9 mouse cellular contexts compared by ENCODE assay signal in genomic region chr10:61064635-61065034, GRCm38 (mm10). TPM values are rescaled to one million over a fixed set of nuclear protein-coding genes. Genes with fewer than 3 reads are reported as not detected.
A peak's percentile ranks its signal among the peaks of the same experiment; 100 is the strongest.
DNase-seq lines count a peak whose midpoint lies in the region; ATAC-seq and TF ChIP-seq lines count a peak whose summit lies in the region.
"Had no signal": no experiment of that assay in that cellular context is flagged by ENCODE, and none has a peak within 500 bp of the region (broad histone marks: within the 10 kb centered on the region; RNA-seq: fewer than 3 reads in every experiment).

No protein-coding gene starts in this region.

- 22% methylated on average over 8 of the region's 8 CpGs for WGBS in intestine, embryonic 14.5 days
- 26% methylated on average over 8 of the region's 8 CpGs for WGBS in intestine, embryonic 16.5 days
- 7% methylated on average over 8 of the region's 8 CpGs for WGBS in liver, embryonic 12.5 days (ENCODE audit: insufficient replicate concordance)

- H3K36me3 ChIP-seq in intestine, embryonic 14.5 days (ENCODE audit: control insufficient read depth, insufficient read depth, low read length), result no peaks in the 10 kb centered on the region
- H3K36me3 ChIP-seq in intestine, embryonic 16.5 days (ENCODE audit: control insufficient read depth, insufficient read depth, low read length), result no peaks in the 10 kb centered on the region
- no peaks in the 10 kb centered on the region for H3K36me3 ChIP-seq in E14TG2a.4 (ENCODE audit: insufficient read depth, low read length)
- H3K36me3 ChIP-seq in liver, embryonic 12.5 days, result no peaks in the 10 kb centered on the region

- ATAC-seq in intestine, embryonic 14.5 days (replicated peaks; ENCODE audit: low FRiP score, low TSS enrichment, low read depth), result no peak
- ATAC-seq in intestine, embryonic 16.5 days, result no peak
- ATAC-seq in liver, embryonic 12.5 days, result 0 out of 2 replicates have a peak, but pooled peaks have one; percentile 33

- peaks cover 21% of the 10 kb centered on the region for H3K4me1 ChIP-seq in intestine, embryonic 14.5 days (replicated peaks; ENCODE audit: control insufficient read depth, insufficient read depth, low read length)
- peaks cover 20% of the 10 kb centered on the region for H3K4me1 ChIP-seq in intestine, embryonic 16.5 days (ENCODE audit: control insufficient read depth, insufficient read depth, low read length)
- peaks cover 78% of the 10 kb centered on the region for H3K4me1 ChIP-seq in E14TG2a.4 (replicated peaks; ENCODE audit: low read depth, low read length)
- H3K4me1 ChIP-seq in liver, embryonic 12.5 days, result peaks cover 29% of the 10 kb centered on the region

- H3K27ac ChIP-seq in intestine, embryonic 14.5 days (ENCODE audit: low read depth), result no peak overlapping the region
- no peak overlapping the region for H3K27ac ChIP-seq in intestine, embryonic 16.5 days (ENCODE audit: low read length)
- H3K27ac ChIP-seq in liver, embryonic 12.5 days, result no peak overlapping the region

- no peak for TF ChIP-seq CTCF in E14TG2a.4 (conservative IDR thresholded peaks at IDR 0.05; ENCODE audit: low read length)

- H3K4me3 ChIP-seq in intestine, embryonic 14.5 days (ENCODE audit: low read depth, low read length), result no peak overlapping the region
- H3K4me3 ChIP-seq in intestine, embryonic 16.5 days (ENCODE audit: low read length), result no peak overlapping the region
- peak overlapping the region; percentile 70 for H3K4me3 ChIP-seq in E14TG2a.4 (replicated peaks; ENCODE audit: low read length)
- no peak overlapping the region for H3K4me3 ChIP-seq in liver, embryonic 12.5 days

- no peaks in the 10 kb centered on the region for H3K27me3 ChIP-seq in intestine, embryonic 14.5 days (replicated peaks; ENCODE audit: control insufficient read depth, insufficient read depth, low read length)
- H3K27me3 ChIP-seq in intestine, embryonic 16.5 days (replicated peaks; ENCODE audit: control insufficient read depth, insufficient read depth, low read length), result no peaks in the 10 kb centered on the region
- no peaks in the 10 kb centered on the region for H3K27me3 ChIP-seq in E14TG2a.4 (ENCODE audit: insufficient read depth, low read length)
- peaks cover 11% of the 10 kb centered on the region for H3K27me3 ChIP-seq in liver, embryonic 12.5 days (replicated peaks)

- no peak overlapping the region for H3K9ac ChIP-seq in intestine, embryonic 14.5 days (ENCODE audit: low read length)
- H3K9ac ChIP-seq in intestine, embryonic 16.5 days (ENCODE audit: low read depth, low read length), result no peak overlapping the region
- no peak overlapping the region for H3K9ac ChIP-seq in liver, embryonic 12.5 days

- no peaks in the 10 kb centered on the region for H3K9me3 ChIP-seq in intestine, embryonic 14.5 days (ENCODE audit: control insufficient read depth, low read length)
- H3K9me3 ChIP-seq in intestine, embryonic 16.5 days (ENCODE audit: control insufficient read depth, low read length), result no peaks in the 10 kb centered on the region
- H3K9me3 ChIP-seq in E14TG2a.4 (ENCODE audit: low read length), result no peaks in the 10 kb centered on the region
- no peaks in the 10 kb centered on the region for H3K9me3 ChIP-seq in liver, embryonic 12.5 days (replicated peaks)

- 0 out of 2 replicates have a peak overlapping the region, but pooled peaks have one; percentile 6 for H3K4me2 ChIP-seq in intestine, embryonic 14.5 days (ENCODE audit: low read length)
- H3K4me2 ChIP-seq in intestine, embryonic 16.5 days (ENCODE audit: low read depth, low read length), result no peak overlapping the region
- H3K4me2 ChIP-seq in liver, embryonic 12.5 days, result peak overlapping the region; percentile 47

- DNase-seq in intestine, embryonic 14.5 days (ENCODE audit: low spot score), result peak; percentile 58
- peak; percentile 50 for DNase-seq in WW6 (ENCODE audit: low read depth, low spot score)
- no peak for DNase-seq in urinary bladder, postnatal 36 days (ENCODE audit: low spot score in 2 of 2)
- DNase-seq in frontal cortex, postnatal 14 days (ENCODE audit: low spot score in 2 of 2), result no peak
- no peak for DNase-seq in urinary bladder, postnatal 4 days (ENCODE audit: low spot score in 2 of 2)
- DNase-seq: right cerebral cortex, postnatal 14 days had no signal

RNA-seq across cellular contexts. Expression of gene Pcbd1, which starts 24.5 kb away (rescaled TPM):
- 162 and 165 TPM in 2 replicates for polyA plus RNA-seq in intestine, embryonic 14.5 days (2014; fragmentation: Nextera tagmentation; extraction: Ambion mirVana)
- polyA plus RNA-seq in intestine, embryonic 16.5 days (2015; fragmentation: Nextera tagmentation; extraction: Ambion mirVana), result 246 and 248 TPM in 2 replicates
- polyA plus RNA-seq in liver, embryonic 12.5 days (2016; fragmentation: Nextera tagmentation; extraction: Ambion mirVana), result 123 and 125 TPM in 2 replicates

Comparison
In these comparisons a context has a peak if more than half of its experiments do, and no peak if none do; other contexts are left out.
1. DNase-seq: peak in intestine, embryonic 14.5 days (single experiment) and WW6 (single experiment); none in urinary bladder, postnatal 36 days (0 of 2), frontal cortex, postnatal 14 days (0 of 2) and urinary bladder, postnatal 4 days (0 of 2).